Mouse (Mus musculus): ENCODE measurements around the gene Selenos. TPM values are rescaled to one million over a fixed set of nuclear protein-coding genes. Genes with fewer than 3 reads are reported as not detected.

Gene Selenos
- polyA plus RNA-seq, 1 experiment from 2014 or later: 101 TPM

Other genes starting within 250 kb of the Selenos start
- 7.6 and 9.2 TPM in 2 replicates for gene Pcsk6, start 217.9 kb upstream of the Selenos start, polyA plus RNA-seq (2015; fragmentation: Nextera tagmentation; extraction: Ambion mirVana)
- not detected in 2 replicates for gene Gm45213, start 36.0 kb upstream of the Selenos start, polyA plus RNA-seq (2015; fragmentation: Nextera tagmentation; extraction: Ambion mirVana)
- gene Snrpa1, start 20.6 kb upstream of the Selenos start, polyA plus RNA-seq (2015; fragmentation: Nextera tagmentation; extraction: Ambion mirVana): 177 and 181 TPM in 2 replicates
- 18.2 and 18.5 TPM in 2 replicates for gene Chsy1, start 29.9 kb downstream of the Selenos start, polyA plus RNA-seq (2015; fragmentation: Nextera tagmentation; extraction: Ambion mirVana)